Mouse (Mus musculus) midbrain, embryonic 10.5 days (tissue): ENCODE measurements around the gene Gm10142. TPM values are rescaled to one million over a fixed set of nuclear protein-coding genes. Genes with fewer than 3 reads are reported as not detected.
"Not testable (repeated sequence)": the region's sequence is repeated elsewhere in the genome, so short reads cannot be mapped to it uniquely, and the experiment has no call there.

ENCODE experiments used
- DNase-seq: peaks from one replicate; pipeline ENCODE4 v3.0.0-alpha.2; 2017; ENCODE audit warnings: low spot score
- H3K27ac ChIP-seq: fragments of 300-500 bp; sonication (generic); replicated peaks from 2 replicates; pipeline ENCODE4 v1.5.1; 2016; ENCODE audit warnings: mild to moderate bottlenecking
- H3K27me3 ChIP-seq: fragments of 300-500 bp; sonication (generic); 2 replicates; pipeline ENCODE4 v1.6.1; 2016; ENCODE audit warnings: low read depth, mild to moderate bottlenecking; ENCODE audit not compliant: poor library complexity, severe bottlenecking
- H3K36me3 ChIP-seq: fragments of 300-500 bp; sonication (generic); 2 replicates; pipeline ENCODE4 v1.6.1; 2016; ENCODE audit warnings: mild to moderate bottlenecking, moderate library complexity
- H3K4me1 ChIP-seq: fragments of 300-500 bp; sonication (generic); 2 replicates; pipeline ENCODE4 v1.6.1; 2016
- H3K4me3 ChIP-seq: fragments of 300-500 bp; sonication (generic); 2 replicates; pipeline ENCODE4 v1.5.1; 2016; ENCODE audit warnings: mild to moderate bottlenecking, moderate library complexity
- H3K9me3 ChIP-seq: fragments of 300-500 bp; sonication (generic); replicated peaks from 2 replicates; pipeline ENCODE4 v1.6.1; 2016; ENCODE audit warnings: mild to moderate bottlenecking
- WGBS: fragments of 180-500 bp; shearing (Covaris S2); methylation state at CpG from one replicate; pipeline ENCODE4 v1.1.7; 2016; 5-methylcytosine and 5-hydroxymethylcytosine counted together
- polyA plus RNA-seq: library from polyadenylated mRNA; unstranded; fragments of >200 nt; fragmentation: Nextera tagmentation; extraction: Ambion mirVana; gene quantifications from 2 replicates; pipeline ENCODE4 v1.2.1, GENCODE M21; 2016

The Gm10142 gene
- polyA plus RNA-seq, 1 experiment from 2014 or later, result not detected

- 82% methylated on average over 1 of the region's 1 CpGs for WGBS
- DNase-seq, H3K27me3 ChIP-seq, H3K36me3 ChIP-seq, H3K4me1 ChIP-seq, H3K9me3 ChIP-seq, H3K4me3 ChIP-seq, H3K27ac ChIP-seq: not testable (repeated sequence)
Measured at GRCm38 (mm10) chr10:77751254-77751653, 35.6 kb downstream of the Gm10142 start, which contains the start of gene Gm9736. Gene Gm9736 (minus strand): TSS chr10:77751354.

- not testable (repeated sequence) for DNase-seq, H3K27ac ChIP-seq
- WGBS, result 70% methylated on average over 3 of the region's 3 CpGs
Measured at GRCm38 (mm10) chr10:77752312-77752711, 36.7 kb downstream of the Gm10142 start.

GRCm38 (mm10) chr10:77753448-77753847, 37.8 kb downstream of the Gm10142 start:
- Histone ChIP-seq H3K36me3 (no peaks in the 10 kb centered on the region), H3K27me3 (no peaks in the 10 kb centered on the region), H3K9me3 (no peaks in the 10 kb centered on the region), H3K4me3 (no peak overlapping the region), H3K4me1 (0 out of 2 replicates have a peak, but pooled peaks cover 3% of the 10 kb centered on the region), H3K27ac (no peak overlapping the region)
- no peak for DNase-seq

More at GRCm38 (mm10) chr10:77752312-77752711, 36.7 kb downstream of the Gm10142 start:
- H3K36me3 ChIP-seq, H3K4me1 ChIP-seq, H3K4me3 ChIP-seq, H3K9me3 ChIP-seq, H3K27me3 ChIP-seq: not testable (repeated sequence)

- H3K4me3 ChIP-seq, H3K4me1 ChIP-seq, H3K36me3 ChIP-seq, DNase-seq, H3K27me3 ChIP-seq, H3K27ac ChIP-seq, H3K9me3 ChIP-seq: not testable (repeated sequence)
- whole genome bisulfite sequencing, result 71% methylated on average over 1 of the region's 1 CpGs
Measured at GRCm38 (mm10) chr10:77759582-77759981, 44.0 kb downstream of the Gm10142 start, which contains the start of gene Gm3233. Gene Gm3233 (minus strand): TSS chr10:77759682.

Other genes with a start within 250 kb of the Gm10142 start
- 42.3 and 45.2 TPM in 2 replicates for gene Fam207a, start 200.0 kb upstream of the Gm10142 start, polyA plus RNA-seq
- 0.84 and 1.2 TPM in 2 replicates for gene Itgb2, start 185.6 kb upstream of the Gm10142 start, polyA plus RNA-seq
- gene Pttg1ip, start 134.1 kb upstream of the Gm10142 start, polyA plus RNA-seq, result 67.0 and 69.9 TPM in 2 replicates
- 403 and 425 TPM in 2 replicates for gene Sumo3, start 109.7 kb upstream of the Gm10142 start, polyA plus RNA-seq
- 2.2 and 2.4 TPM in 2 replicates for gene Gm49325, start 109.6 kb upstream of the Gm10142 start, polyA plus RNA-seq
- gene Ube2g2, start 93.5 kb upstream of the Gm10142 start, polyA plus RNA-seq, result 104 and 107 TPM in 2 replicates
- gene Tspear, start 29.2 kb upstream of the Gm10142 start, polyA plus RNA-seq, result 0.84 and 0.97 TPM in 2 replicates
- gene Gm19402, start 25.1 kb upstream of the Gm10142 start, polyA plus RNA-seq, result not detected in 2 replicates
- not detected in 2 replicates for gene Gm9508, start 18.6 kb upstream of the Gm10142 start, polyA plus RNA-seq
- gene Gm10272, start 9.2 kb upstream of the Gm10142 start, polyA plus RNA-seq, result not detected in 2 replicates
- gene Gm10024, start 4.3 kb upstream of the Gm10142 start, polyA plus RNA-seq, result not detected in 2 replicates
- not detected in 2 replicates for gene Krtap12-1, start 4.8 kb downstream of the Gm10142 start, polyA plus RNA-seq
- gene Gm10100, start 10.7 kb downstream of the Gm10142 start, polyA plus RNA-seq, result not detected in 2 replicates
- gene Gm18596, start 26.8 kb downstream of the Gm10142 start, polyA plus RNA-seq, result not detected in 2 replicates
- gene Gm9736, start 35.5 kb downstream of the Gm10142 start, polyA plus RNA-seq, result not detected in 2 replicates
- gene Gm3233, start 43.9 kb downstream of the Gm10142 start, polyA plus RNA-seq, result not detected in 2 replicates
- not detected in 2 replicates for gene Gm3238, start 55.5 kb downstream of the Gm10142 start, polyA plus RNA-seq
- gene Gm7138, start 61.1 kb downstream of the Gm10142 start, polyA plus RNA-seq, result not detected in 2 replicates
- gene Gm3250, start 66.7 kb downstream of the Gm10142 start, polyA plus RNA-seq, result not detected in 2 replicates
- not detected in 2 replicates for gene Gm7137, start 72.4 kb downstream of the Gm10142 start, polyA plus RNA-seq
- gene Gm9639, start 79.3 kb downstream of the Gm10142 start, polyA plus RNA-seq, result not detected in 2 replicates
- not detected in 2 replicates for gene Gm19668, start 83.3 kb downstream of the Gm10142 start, polyA plus RNA-seq
- gene Gm9507, start 96.0 kb downstream of the Gm10142 start, polyA plus RNA-seq, result not detected in 2 replicates
- not detected in 2 replicates for gene Gm2696, start 98.9 kb downstream of the Gm10142 start, polyA plus RNA-seq
- gene Krtap10-4, start 111.3 kb downstream of the Gm10142 start, polyA plus RNA-seq, result not detected in 2 replicates
- gene Krtap10-10, start 120.1 kb downstream of the Gm10142 start, polyA plus RNA-seq, result not detected in 2 replicates
- not detected in 2 replicates for gene Gm36176, start 131.0 kb downstream of the Gm10142 start, polyA plus RNA-seq
- gene Gm10318, start 137.1 kb downstream of the Gm10142 start, polyA plus RNA-seq, result not detected in 2 replicates
- gene Gm3285, start 146.2 kb downstream of the Gm10142 start, polyA plus RNA-seq, result not detected in 2 replicates
- 2.3 and 3.2 TPM in 2 replicates for gene Lrrc3, start 186.7 kb downstream of the Gm10142 start, polyA plus RNA-seq